Mouse (Mus musculus): ENCODE data around the gene Cdr1. TPM values are rescaled to one million over a fixed set of nuclear protein-coding genes. Genes with fewer than 3 reads are reported as not detected.

The Cdr1 gene
- polyA plus RNA-seq (2012; rRNA removed): 0.32 and 0.34 TPM in 2 replicates

GRCm38 (mm10) chrX:61185458-61185857, at the start of gene Cdr1:
Gene Cdr1 (minus strand): TSS chrX:61185558.

Data from central nervous system, embryonic 14 days (tissue).